ENCODE assay signal across 28 mouse cellular contexts in the genomic region with DNA sequence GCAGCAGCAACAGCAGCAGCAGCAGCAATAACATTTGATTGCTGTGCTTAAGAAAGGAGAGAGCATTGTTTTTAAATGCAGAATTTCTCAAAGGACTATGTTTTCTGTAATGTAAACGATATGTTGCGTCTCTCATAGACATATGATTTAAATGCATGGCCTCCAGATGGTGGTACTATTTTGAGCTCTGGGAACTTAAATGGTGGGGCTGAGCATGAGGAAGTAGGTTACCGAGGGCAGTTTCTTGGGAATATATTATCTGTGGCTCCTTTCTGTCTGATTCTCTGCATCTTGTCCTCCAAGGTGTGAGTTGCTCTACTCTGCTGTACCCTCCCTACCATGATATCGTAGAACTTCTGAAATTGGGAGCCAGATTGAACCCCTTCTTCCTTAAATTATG. TPM values are rescaled to one million over a fixed set of nuclear protein-coding genes. Genes with fewer than 3 reads are reported as not detected.
"Had no signal": no experiment of that assay in that cellular context is flagged by ENCODE, and none has a peak within 500 bp of the region (broad histone marks: within the 10 kb centered on the region; RNA-seq: fewer than 3 reads in every experiment).

No protein-coding gene starts in this region.

- H3K27ac ChIP-seq: gastrocnemius, adult 2 months; heart, adult 2 months; heart, embryonic 13.5 days; heart, embryonic 15.5 days; hindbrain, embryonic 10.5 days; hindbrain, embryonic 12.5 days; hindbrain, embryonic 14.5 days; intestine, embryonic 15.5 days; layer of hippocampus, adult 2 months; limb, embryonic 10.5 days; limb, embryonic 12.5 days; liver, embryonic 13.5 days; liver, embryonic 15.5 days had no signal

- DNase-seq: gastrocnemius, adult 2 months; gastrocnemius, postnatal 10 days; gastrocnemius, postnatal 25 days; heart, adult 2 months; heart, postnatal 14 days; heart, postnatal 4 days; kidney, adult 18-20 months; kidney, adult 8-10 months; kidney, postnatal 10 days; kidney, postnatal 25 days; kidney, postnatal 4 days; liver; liver, embryonic 13.5 days; liver, postnatal 0 days had no signal

- H3K4me3 ChIP-seq: gastrocnemius, adult 2 months; heart, adult 2 months; heart, embryonic 13.5 days; heart, embryonic 15.5 days; hindbrain, embryonic 10.5 days; hindbrain, embryonic 12.5 days; intestine, embryonic 15.5 days; layer of hippocampus, adult 2 months; limb, embryonic 10.5 days; limb, embryonic 12.5 days; liver, embryonic 13.5 days; liver, embryonic 15.5 days had no signal

- ATAC-seq: hindbrain, embryonic 16.5 days; inflammation-experienced regulatory T-cells, adult 6 months; intestine, embryonic 15.5 days; intestine, postnatal 0 days; liver, postnatal 0 days had no signal

RNA-seq across cellular contexts. Expression of gene Zfp365, which starts 31.8 kb away (rescaled TPM):
- total RNA-seq: granulocyte monocyte progenitor cell, adult 5-6 weeks had no signal
